Mouse (Mus musculus) fibroblast of lung, adult 2 months (primary cell): Measurements from ENCODE around the gene Speg.

Source experiments
- DNase-seq: peaks from one replicate; pipeline ENCODE4 v3.0.0-alpha.2; 2011; ENCODE audit warnings: low read depth

The Speg gene

GRCm38 (mm10) chr1:75442171-75442570 lies 67.1 kb downstream of the Speg start:
- DNase-seq, result no peak

GRCm38 (mm10) chr1:75442811-75443210 lies 67.7 kb downstream of the Speg start:
- no peak for DNase-seq

- DNase-seq, result no peak
Measured at GRCm38 (mm10) chr1:75443247-75444024, 68.3 kb downstream of the Speg start.

GRCm38 (mm10) chr1:75444208-75444607 lies 69.1 kb downstream of the Speg start:
- no peak for DNase-seq

GRCm38 (mm10) chr1:75445141-75445701 lies 70.1 kb downstream of the Speg start:
- no peak for DNase-seq

- DNase-seq, result no peak
Measured at GRCm38 (mm10) chr1:75445751-75446611, 70.9 kb downstream of the Speg start.

- no peak for DNase-seq
Measured at GRCm38 (mm10) chr1:75446656-75447055, 71.6 kb downstream of the Speg start.

GRCm38 (mm10) chr1:75447265-75448051 lies 72.4 kb downstream of the Speg start:
- no peak for DNase-seq

- no peak for DNase-seq
Measured at GRCm38 (mm10) chr1:75448052-75448431, 72.9 kb downstream of the Speg start.

GRCm38 (mm10) chr1:75448937-75449336 lies 73.8 kb downstream of the Speg start:
- DNase-seq, result no peak

- DNase-seq, result no peak
Measured at GRCm38 (mm10) chr1:75449377-75450135, 74.5 kb downstream of the Speg start.

- no peak for DNase-seq
Measured at GRCm38 (mm10) chr1:75450314-75451005, 75.4 kb downstream of the Speg start, which contains the start of gene Asic4. TSS of gene Asic4 (plus strand) at chr1:75450436.

GRCm38 (mm10) chr1:75451900-75452299 lies 76.8 kb downstream of the Speg start:
- DNase-seq, result no peak

- DNase-seq, result no peak
Measured at GRCm38 (mm10) chr1:75455433-75455832, 80.3 kb downstream of the Speg start.

GRCm38 (mm10) chr1:75455948-75456347 lies 80.9 kb downstream of the Speg start:
- DNase-seq, result no peak

- no peak for DNase-seq
Measured at GRCm38 (mm10) chr1:75456746-75457564, 81.9 kb downstream of the Speg start.

- no peak for DNase-seq
Measured at GRCm38 (mm10) chr1:75457710-75458024, 82.6 kb downstream of the Speg start.

- DNase-seq, result no peak
Measured at GRCm38 (mm10) chr1:75458025-75458788, 83.1 kb downstream of the Speg start.
